Mouse (Mus musculus) heart, postnatal 0 days (tissue): ENCODE measurements around the gene Coq7. TPM values are rescaled to one million over a fixed set of nuclear protein-coding genes. Genes with fewer than 3 reads are reported as not detected.

Experiments
- ATAC-seq: fragments of 200-750 bp; cut with Nextera tagmentation; 2 replicates; pipeline ENCODE4 v1.8.0; 2017; ENCODE audit warnings: low read depth, moderate number of reproducible peaks, moderate library complexity; ENCODE audit not compliant: insufficient read depth
- DNase-seq: peaks from one replicate; pipeline ENCODE4 v3.0.0-alpha.2; 2016; ENCODE audit warnings: low spot score
- H3K27ac ChIP-seq: fragments of 300-500 bp; sonication (generic); 2 replicates; pipeline ENCODE4 v1.5.1; 2014; ENCODE audit warnings: low read depth, mild to moderate bottlenecking
- H3K27me3 ChIP-seq: fragments of 300-500 bp; sonication (generic); 2 replicates; pipeline ENCODE4 v1.6.1; 2014; ENCODE audit warnings: low read length, mixed read lengths; ENCODE audit not compliant: control insufficient read depth, insufficient read depth
- H3K36me3 ChIP-seq: fragments of 300-500 bp; sonication (generic); replicated peaks from 2 replicates; pipeline ENCODE4 v1.6.1; 2014; ENCODE audit warnings: low read length, mixed read lengths; ENCODE audit not compliant: control insufficient read depth, insufficient read depth
- H3K4me1 ChIP-seq: fragments of 300-500 bp; sonication (generic); 2 replicates; pipeline ENCODE4 v1.6.1; 2014; ENCODE audit warnings: antibody characterized with exemption; ENCODE audit not compliant: control insufficient read depth, insufficient read depth
- H3K4me2 ChIP-seq: fragments of 300-500 bp; sonication (generic); 2 replicates; pipeline ENCODE4 v1.6.1; 2014; ENCODE audit warnings: low read depth, mild to moderate bottlenecking, low read length, moderate library complexity
- H3K4me3 ChIP-seq: fragments of 300-500 bp; sonication (generic); 2 replicates; pipeline ENCODE4 v1.5.1; 2014; ENCODE audit warnings: low read depth, low read length
- H3K9ac ChIP-seq: fragments of 300-500 bp; sonication (generic); replicated peaks from 2 replicates; pipeline ENCODE4 v1.6.1; 2014; ENCODE audit warnings: low read depth, low read length, mixed read lengths
- H3K9me3 ChIP-seq: fragments of 300-500 bp; sonication (generic); replicated peaks from 2 replicates; pipeline ENCODE4 v1.6.1; 2016; ENCODE audit warnings: low read length; ENCODE audit not compliant: control insufficient read depth
- CTCF ChIP-seq: IDR thresholded peaks from 2 replicates; pipeline ENCODE4 v1.5.1; 2016; ENCODE audit warnings: antibody characterized with exemption, control low read depth, low read depth
- EP300 ChIP-seq: IDR thresholded peaks from 2 replicates; pipeline ENCODE4 v1.6.1; 2016; ENCODE audit warnings: antibody characterized with exemption, low read depth
- WGBS: fragments of 180-500 bp; shearing (Covaris S2); extraction: QIAGEN DNeasy Blood & Tissue Kit; methylation state at CpG from one replicate; pipeline ENCODE4 v1.1.7; 2014; 5-methylcytosine and 5-hydroxymethylcytosine counted together
- polyA plus RNA-seq: library from polyadenylated mRNA; unstranded; fragments of >200 nt; fragmentation: Nextera tagmentation; extraction: Ambion mirVana; gene quantifications from 2 replicates; pipeline ENCODE4 v1.2.1, GENCODE M21; 2015
- total RNA-seq: library from RNA; depleted of rRNA; stranded (reverse); fragments of >200 nt; gene quantifications from 2 replicates; pipeline ENCODE4 v1.2.3, GENCODE M21; 2014; ENCODE audit warnings: low replicate concordance

The Coq7 gene
- total and polyA plus RNA-seq, 2 experiments from 2014 or later, result 81.4 to 267 TPM

DNA sequence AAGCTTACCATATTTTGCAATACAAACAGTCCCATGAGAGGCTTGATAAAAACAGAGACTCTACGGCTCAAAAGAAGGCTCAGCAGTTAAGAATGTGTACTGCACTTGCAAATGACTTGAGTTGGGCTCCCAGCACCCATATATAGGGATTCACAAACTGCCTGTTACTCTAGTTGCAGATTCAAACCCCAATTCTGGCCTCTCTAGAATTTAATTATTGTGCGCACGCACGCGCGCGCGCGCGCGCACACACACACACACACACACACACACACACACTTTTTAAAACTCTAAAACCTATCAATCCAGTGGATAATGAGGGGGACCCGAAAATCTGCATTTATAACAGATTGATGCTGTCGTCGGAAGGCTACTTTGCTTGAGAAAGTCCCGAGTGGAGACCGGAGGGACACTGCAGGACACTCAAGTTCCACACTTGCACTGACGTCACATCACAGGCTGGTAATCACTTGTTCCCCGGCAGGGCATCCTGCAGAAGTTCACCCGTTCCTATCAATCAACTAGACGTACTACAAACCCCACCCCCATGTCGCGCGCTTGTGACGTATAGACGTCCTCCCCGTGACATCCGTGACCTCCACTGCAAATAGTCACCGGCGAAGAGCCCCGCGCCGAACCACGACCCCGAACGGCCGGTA lies 508 bp downstream of the Coq7 start:
- Histone ChIP-seq H3K27ac (peak overlapping the region; percentile 97), H3K27me3 (no peaks in the 10 kb centered on the region), H3K9me3 (no peaks in the 10 kb centered on the region), H3K4me1 (peaks cover 5% of the 10 kb centered on the region; the same call in 1 of the 2 replicates), H3K4me2 (peak overlapping the region; percentile 83), H3K9ac (peak overlapping the region; percentile 79), H3K4me3 (peak overlapping the region; percentile 78), H3K36me3 (peaks cover 20% of the 10 kb centered on the region)
- ATAC-seq (peak; percentile 94), DNase-seq (peak; percentile 98)
- WGBS, result under 1% methylated on average over 36 of the region's 36 CpGs
- TF ChIP-seq CTCF (no peak), EP300 (peak; percentile 91; the same call in 1 of the 2 replicates)

DNA sequence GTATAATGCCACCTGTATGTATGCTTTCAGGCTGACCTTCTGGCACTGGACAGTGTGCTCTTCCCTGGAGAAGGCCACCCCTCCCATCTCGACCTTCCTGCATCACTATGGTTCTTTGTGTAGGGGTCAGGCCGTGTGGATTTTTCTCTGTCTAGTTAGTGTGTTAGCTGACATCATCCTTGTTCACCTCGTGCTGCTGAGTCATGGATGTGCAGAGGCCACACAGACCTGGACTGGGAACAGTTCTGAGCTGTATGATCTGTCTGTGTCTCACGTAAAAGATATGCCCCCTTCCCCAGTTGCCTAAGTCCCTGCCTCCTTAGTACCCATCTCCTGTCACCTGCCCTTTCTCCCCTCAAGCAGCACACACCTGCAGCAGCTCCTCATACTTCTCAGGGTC lies 6.2 kb downstream of the Coq7 start:
- H3K4me2 ChIP-seq, result no peak overlapping the region
- peaks cover 66% of the 10 kb centered on the region for H3K36me3 ChIP-seq
- no peaks in the 10 kb centered on the region for H3K9me3 ChIP-seq
- no peak overlapping the region for H3K4me3 ChIP-seq
- H3K27me3 ChIP-seq, result no peaks in the 10 kb centered on the region
- no peak for DNase-seq
- 0 out of 2 replicates have a peak, but pooled peaks cover under 1% of the 10 kb centered on the region for H3K4me1 ChIP-seq
- ATAC-seq, result no peak
- H3K27ac ChIP-seq, result no peak overlapping the region
- no peak for TF ChIP-seq CTCF
- no peak for TF ChIP-seq EP300
- H3K9ac ChIP-seq, result no peak overlapping the region
- 80% methylated on average over 4 of the region's 4 CpGs for WGBS

DNA sequence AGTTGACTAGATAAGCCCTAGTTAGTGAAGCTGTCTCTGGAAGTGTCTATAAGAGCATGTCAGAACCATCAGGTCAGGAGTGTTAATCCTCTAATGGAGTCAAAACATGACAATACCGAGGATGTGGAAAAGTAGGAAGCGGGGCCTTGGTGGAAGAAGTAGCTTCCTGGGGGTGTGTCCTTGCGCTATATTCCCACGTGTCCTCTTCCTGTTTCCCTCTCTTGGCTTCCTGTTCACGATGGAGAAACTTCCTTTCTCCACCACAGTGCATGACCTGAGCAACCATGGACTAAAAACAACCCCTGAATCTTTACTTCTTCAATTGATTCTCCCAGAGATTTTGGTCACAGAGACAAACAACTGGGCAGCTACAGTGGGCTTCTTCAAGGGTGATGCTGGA lies 11.1 kb downstream of the Coq7 start:
- WGBS, result 54% methylated on average over 5 of the region's 5 CpGs
- no peak for ATAC-seq
- TF ChIP-seq EP300, result no peak
- no peak for TF ChIP-seq CTCF
- H3K4me2 ChIP-seq, result no peak overlapping the region
- no peaks in the 10 kb centered on the region for H3K9me3 ChIP-seq
- DNase-seq, result no peak
- H3K4me1 ChIP-seq, result no peaks in the 10 kb centered on the region
- H3K9ac ChIP-seq, result no peak overlapping the region
- 0 out of 2 replicates have a peak, but pooled peaks cover 3% of the 10 kb centered on the region for H3K27me3 ChIP-seq
- no peak overlapping the region for H3K4me3 ChIP-seq
- no peak overlapping the region for H3K27ac ChIP-seq
- H3K36me3 ChIP-seq, result peaks cover 41% of the 10 kb centered on the region

GRCm38 (mm10) chr7:118519661-118520060 lies 13.5 kb downstream of the Coq7 start:
- no peak for TF ChIP-seq EP300
- TF ChIP-seq CTCF, result no peak
- ATAC-seq, result no peak

DNA sequence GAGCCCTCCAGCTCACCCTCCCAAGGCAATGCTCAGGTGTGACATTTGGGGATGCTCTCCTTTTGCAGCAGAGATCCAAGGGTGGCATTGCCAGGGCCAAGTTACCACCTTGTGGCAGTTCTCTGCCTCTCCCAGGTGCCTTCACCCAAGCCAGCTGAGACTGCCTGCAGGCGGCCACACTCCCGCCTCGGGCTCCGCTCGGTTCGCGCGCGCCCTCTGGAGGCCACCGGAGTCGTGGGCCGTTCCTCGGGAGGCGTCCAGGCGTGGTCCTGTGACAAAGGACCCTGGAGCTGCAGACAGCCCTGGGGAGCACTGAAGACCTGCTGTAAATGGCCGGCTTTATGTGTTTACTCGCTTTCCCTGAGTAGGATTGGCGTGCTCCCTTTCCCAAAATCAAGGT lies 14.5 kb downstream of the Coq7 start:
- H3K4me3 ChIP-seq, result no peak overlapping the region
- DNase-seq, result peak; percentile 50
- WGBS, result under 1% methylated on average over 18 of the region's 18 CpGs
- TF ChIP-seq EP300 (no peak), CTCF (peak; percentile 90)
- H3K36me3 ChIP-seq, result peaks cover 11% of the 10 kb centered on the region
- H3K4me2 ChIP-seq, result no peak overlapping the region
- H3K27me3 ChIP-seq, result 0 out of 2 replicates have a peak, but pooled peaks cover 3% of the 10 kb centered on the region
- no peaks in the 10 kb centered on the region for H3K4me1 ChIP-seq
- H3K9me3 ChIP-seq, result no peaks in the 10 kb centered on the region
- peak; percentile 73 for ATAC-seq
- H3K27ac ChIP-seq, result no peak overlapping the region
- no peak overlapping the region for H3K9ac ChIP-seq

More at GRCm38 (mm10) chr7:118519661-118520060, 13.5 kb downstream of the Coq7 start:
- DNase-seq, result no peak
- no peaks in the 10 kb centered on the region for H3K9me3 ChIP-seq
- no peak overlapping the region for H3K4me3 ChIP-seq
- peaks cover 18% of the 10 kb centered on the region for H3K36me3 ChIP-seq
- 52% methylated on average over 8 of the region's 8 CpGs for WGBS
- H3K4me1 ChIP-seq, result no peaks in the 10 kb centered on the region
- H3K9ac ChIP-seq, result no peak overlapping the region
- H3K4me2 ChIP-seq, result no peak overlapping the region
- H3K27me3 ChIP-seq, result 0 out of 2 replicates have a peak, but pooled peaks cover 3% of the 10 kb centered on the region
- no peak overlapping the region for H3K27ac ChIP-seq

GRCm38 (mm10) chr7:118517819-118518218 lies 15.3 kb downstream of the Coq7 start:
- H3K4me1 ChIP-seq, result no peaks in the 10 kb centered on the region
- DNase-seq, result peak; percentile 24
- peaks cover 8% of the 10 kb centered on the region; the same call in 1 of the 2 replicates for H3K36me3 ChIP-seq
- TF ChIP-seq EP300 (no peak), CTCF (peak; percentile 59)
- no peak overlapping the region for H3K9ac ChIP-seq
- no peak overlapping the region for H3K4me3 ChIP-seq
- no peaks in the 10 kb centered on the region for H3K9me3 ChIP-seq
- WGBS, result 68% methylated on average over 2 of the region's 2 CpGs
- no peak for ATAC-seq
- 0 out of 2 replicates have a peak, but pooled peaks cover 3% of the 10 kb centered on the region for H3K27me3 ChIP-seq
- no peak overlapping the region for H3K27ac ChIP-seq
- no peak overlapping the region for H3K4me2 ChIP-seq
